Mouse (Mus musculus) CD4-positive, CD25-positive, alpha-beta regulatory T cell, adult 9 weeks (primary cell): ENCODE data around the gene Sema4a. TPM values are rescaled to one million over a fixed set of nuclear protein-coding genes. Genes with fewer than 3 reads are reported as not detected.

ENCODE experiments used
- polyA plus RNA-seq: library from polyadenylated mRNA; unstranded; fragments of 100-300 nt; shearing (Covaris generic); gene quantifications from one replicate; pipeline ENCODE4 v1.2.1, GENCODE M21; 2017

Gene Sema4a
- polyA plus RNA-seq: 80.1 TPM

DNA sequence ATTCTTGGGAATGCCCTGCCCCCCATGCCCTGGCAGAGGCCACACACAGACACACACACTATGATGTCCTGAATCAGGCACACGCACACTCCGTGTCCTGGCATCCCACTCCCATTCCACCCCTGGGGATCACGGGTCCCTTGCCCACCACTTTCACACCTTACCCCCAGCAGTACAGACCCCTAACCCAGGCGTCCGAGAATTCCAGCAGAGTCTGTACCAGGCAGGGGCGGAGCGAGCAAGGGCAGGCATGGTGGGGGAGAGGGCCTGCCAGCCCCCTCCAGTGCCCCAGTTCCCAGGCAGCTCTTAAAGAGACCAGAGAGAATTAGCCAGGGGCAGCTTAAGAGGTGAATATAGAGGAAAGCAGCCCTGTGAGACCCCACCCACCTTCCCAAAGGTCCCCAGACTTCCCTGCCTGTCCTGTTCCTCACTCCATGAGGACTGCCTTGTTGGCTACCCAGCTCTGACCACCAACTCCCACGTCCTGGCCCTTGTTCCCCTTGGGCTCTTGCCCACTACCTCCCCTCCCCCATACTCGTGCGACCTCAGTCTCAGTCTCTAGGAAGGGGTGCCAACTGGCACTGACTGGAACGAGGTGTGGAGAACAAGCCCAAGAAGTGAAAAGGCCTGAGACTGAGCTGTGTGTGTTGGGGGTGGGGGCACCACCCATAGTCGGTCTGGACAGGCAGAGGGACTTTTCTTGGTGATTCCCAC lies at the start of gene Sema4a:
Gene Sema4a, minus strand, starts transcription at position 200 of the 714 bp plus-strand sequence.

DNA sequence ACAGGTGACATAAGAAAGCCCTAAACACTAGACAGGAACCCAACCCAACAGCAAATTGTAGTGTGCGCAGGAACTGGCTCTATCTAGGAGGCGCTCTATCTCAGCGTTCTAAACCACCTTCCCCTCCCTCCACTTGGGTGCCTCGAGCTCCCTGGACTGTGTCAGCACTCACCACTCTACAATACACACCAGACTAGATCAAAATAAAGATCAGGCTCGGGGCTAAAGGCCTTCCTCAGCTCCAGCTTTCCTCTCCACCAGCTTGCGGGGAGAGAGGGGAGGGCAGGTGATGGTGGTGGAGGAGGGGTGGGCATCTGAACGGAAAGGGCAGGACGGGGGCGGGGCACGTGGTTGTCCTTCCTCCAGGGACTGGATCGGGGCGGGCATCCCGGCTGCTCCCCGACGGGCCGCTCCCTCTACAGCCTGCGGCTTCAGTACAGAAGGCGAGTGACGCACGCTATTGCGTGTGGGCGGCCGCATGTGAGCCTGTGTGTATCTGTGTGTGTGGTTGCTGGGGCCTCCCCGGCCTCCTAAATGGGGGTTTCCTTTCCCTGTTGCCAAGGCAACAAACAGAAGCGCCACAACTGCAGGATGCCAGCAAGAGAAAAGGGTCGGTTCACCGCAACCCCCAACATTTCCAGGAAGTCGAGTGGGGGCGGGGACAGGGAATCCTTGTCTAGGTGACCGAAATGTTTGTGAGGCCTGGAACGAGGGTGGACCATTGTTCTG lies 48.9 kb upstream of the Sema4a start, which contains the start of gene Lmna:
Gene Lmna, minus strand, starts transcription at position 265 of the 729 bp plus-strand sequence.

DNA sequence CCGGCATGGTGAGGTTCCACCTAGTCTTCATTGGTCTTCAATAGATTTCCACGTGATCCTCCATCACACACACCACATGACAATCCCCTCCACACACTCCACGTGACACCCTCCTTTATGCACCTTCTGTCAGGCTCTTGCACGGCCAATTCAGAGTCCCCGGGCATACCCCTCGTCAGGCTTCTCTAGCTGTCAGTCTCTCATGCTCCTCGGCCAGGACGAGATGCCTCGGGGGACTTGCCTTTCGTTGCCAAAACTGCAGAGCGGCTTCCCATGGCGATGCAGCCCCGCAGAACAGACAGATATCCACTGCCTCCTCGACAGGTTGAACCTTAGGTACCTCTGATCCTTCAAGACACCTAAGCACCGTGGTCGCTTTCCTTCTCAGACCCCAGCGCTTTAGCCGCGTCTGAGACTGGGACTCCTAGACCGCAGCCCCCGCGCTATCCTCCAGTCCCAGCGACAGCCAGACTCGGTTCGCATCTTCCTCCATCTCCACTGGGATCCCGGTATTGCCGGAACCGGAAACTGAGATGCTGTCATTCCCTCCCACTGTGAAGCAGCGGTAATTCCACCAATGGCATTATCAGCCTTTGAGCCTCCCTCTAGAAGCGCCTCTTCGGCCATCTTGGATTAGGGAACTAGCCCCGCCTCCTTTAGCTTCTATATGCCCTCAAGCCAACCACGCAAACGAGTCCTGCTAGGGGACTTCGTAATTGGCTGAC lies 36.2 kb downstream of the Sema4a start, which contains the start of gene Slc25a44:
Gene Slc25a44, minus strand, starts transcription at position 535 of the 725 bp plus-strand sequence.

DNA sequence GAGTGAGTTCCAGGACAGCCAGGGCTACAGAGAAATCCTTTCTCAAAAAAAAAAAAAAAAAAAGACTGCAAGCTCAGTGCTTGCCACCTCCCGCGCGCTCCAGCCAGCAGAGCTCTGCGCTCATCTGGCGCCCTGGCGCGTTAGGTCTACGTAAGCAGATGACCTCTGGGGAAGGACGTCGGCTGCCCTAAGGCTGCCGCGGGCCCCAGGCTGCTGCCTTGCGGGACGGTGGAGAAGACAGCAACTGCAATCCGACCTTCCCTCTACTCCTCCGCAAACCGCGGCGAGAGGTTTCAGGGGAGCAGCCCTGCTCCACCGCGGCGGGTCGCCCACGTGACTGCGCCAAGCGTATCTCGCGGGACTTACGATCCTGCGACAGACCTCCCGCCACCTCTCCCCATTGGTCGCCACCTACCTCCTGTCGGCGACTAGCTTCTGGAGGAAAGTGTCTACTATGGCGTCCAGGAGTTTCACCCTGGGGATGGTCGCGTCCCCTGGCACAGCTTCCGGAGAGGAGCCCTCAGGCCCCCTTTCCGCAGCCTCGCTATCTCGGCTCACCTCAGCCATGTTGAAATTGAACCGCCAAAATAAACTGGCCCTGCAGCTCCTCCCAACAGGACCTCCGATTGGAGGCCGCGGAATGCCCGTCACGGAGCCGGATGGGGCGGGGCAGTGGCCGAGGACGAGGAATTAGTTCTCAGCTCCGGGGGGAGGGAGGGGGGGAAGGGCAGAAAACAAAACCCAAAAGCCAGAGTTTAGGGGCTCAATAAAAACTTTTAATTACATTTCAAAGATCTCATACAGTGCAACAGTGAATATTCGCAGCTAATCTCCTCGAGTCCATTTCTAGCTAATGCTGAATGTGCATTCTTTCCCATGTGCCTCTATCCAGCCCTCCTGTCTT lies 51.0 kb downstream of the Sema4a start, which contains the start of gene Pmf1:
Gene Pmf1, minus strand, starts transcription at position 591 of the 904 bp plus-strand sequence.

Other genes with a start within 250 kb of the Sema4a start
- gene Rhbg, start 206.5 kb downstream of the Sema4a start, polyA plus RNA-seq: not detected
- not detected for gene Gm38392, start 174.0 kb downstream of the Sema4a start, polyA plus RNA-seq
- 13.7 TPM for gene Tsacc, start 164.2 kb downstream of the Sema4a start, polyA plus RNA-seq
- gene Cct3, start 164.1 kb downstream of the Sema4a start, polyA plus RNA-seq: 344 TPM
- 385 TPM for gene Glmp, start 136.2 kb downstream of the Sema4a start, polyA plus RNA-seq
- gene Tmem79, start 125.0 kb downstream of the Sema4a start, polyA plus RNA-seq: 1.4 TPM
- 47.8 TPM for gene Smg5, start 124.9 kb downstream of the Sema4a start, polyA plus RNA-seq
- gene Paqr6, start 96.6 kb downstream of the Sema4a start, polyA plus RNA-seq: not detected
- not detected for gene Bglap3, start 88.4 kb downstream of the Sema4a start, polyA plus RNA-seq
- not detected for gene Bglap2, start 82.5 kb downstream of the Sema4a start, polyA plus RNA-seq
- gene Bglap, start 76.7 kb downstream of the Sema4a start, polyA plus RNA-seq: not detected
- gene Pmf1, start 50.9 kb downstream of the Sema4a start, polyA plus RNA-seq: 44.0 TPM
- 25.6 TPM for gene Slc25a44, start 36.0 kb downstream of the Sema4a start, polyA plus RNA-seq
- gene Lmna, start 48.8 kb upstream of the Sema4a start, polyA plus RNA-seq: 9.1 TPM
- gene Mex3a, start 71.2 kb upstream of the Sema4a start, polyA plus RNA-seq: 0.32 TPM
- not detected for gene Rab25, start 87.1 kb upstream of the Sema4a start, polyA plus RNA-seq
- gene Lamtor2, start 91.9 kb upstream of the Sema4a start, polyA plus RNA-seq: 227 TPM
- 52.5 TPM for gene Ubqln4, start 92.6 kb upstream of the Sema4a start, polyA plus RNA-seq
- 146 TPM for gene Ssr2, start 114.7 kb upstream of the Sema4a start, polyA plus RNA-seq
- gene Arhgef2, start 144.8 kb upstream of the Sema4a start, polyA plus RNA-seq: 139 TPM
- not detected for gene Rxfp4, start 192.0 kb upstream of the Sema4a start, polyA plus RNA-seq
- gene Khdc4, start 224.6 kb upstream of the Sema4a start, polyA plus RNA-seq: 51.5 TPM